Mouse (Mus musculus) heart, postnatal 4 days (tissue): ENCODE measurements around the gene Scnn1b. TPM values are rescaled to one million over a fixed set of nuclear protein-coding genes. Genes with fewer than 3 reads are reported as not detected.

ENCODE experiments used
- total RNA-seq, 2 experiments: library from RNA; stranded (reverse); gene quantifications; 2 replicates each; pipeline ENCODE4 v1.2.3; 2021

Gene Scnn1b
- total RNA-seq, 2 experiments from 2014 or later: 0.10 TPM; not detected in 1

Other genes with a start within 250 kb of the Scnn1b start
- gene Usp31, start 157.8 kb upstream of the Scnn1b start, total RNA-seq: 1 to 10 TPM; 7.9 to 8.3 TPM
- gene Scnn1g, start 130.6 kb upstream of the Scnn1b start, total RNA-seq: not detected
- gene Cog7, start 116.7 kb downstream of the Scnn1b start, total RNA-seq: 10 to 100 TPM; 15.9 to 16.0 TPM
- 10 to 100 TPM; 52.1 to 52.8 TPM for gene Gga2, start 156.2 kb downstream of the Scnn1b start, total RNA-seq
- 10 to 100 TPM; 49.1 to 51.0 TPM for gene Ubfd1, start 202.1 kb downstream of the Scnn1b start, total RNA-seq
- 10 to 100 TPM; 30.4 to 32.3 TPM for gene Ears2, start 202.2 kb downstream of the Scnn1b start, total RNA-seq
- gene Ndufab1, start 236.8 kb downstream of the Scnn1b start, total RNA-seq: 1,000 to 10,000 TPM; 1,113 to 1,195 TPM